7 mouse cellular contexts compared by ENCODE assay signal in the genomic region with DNA sequence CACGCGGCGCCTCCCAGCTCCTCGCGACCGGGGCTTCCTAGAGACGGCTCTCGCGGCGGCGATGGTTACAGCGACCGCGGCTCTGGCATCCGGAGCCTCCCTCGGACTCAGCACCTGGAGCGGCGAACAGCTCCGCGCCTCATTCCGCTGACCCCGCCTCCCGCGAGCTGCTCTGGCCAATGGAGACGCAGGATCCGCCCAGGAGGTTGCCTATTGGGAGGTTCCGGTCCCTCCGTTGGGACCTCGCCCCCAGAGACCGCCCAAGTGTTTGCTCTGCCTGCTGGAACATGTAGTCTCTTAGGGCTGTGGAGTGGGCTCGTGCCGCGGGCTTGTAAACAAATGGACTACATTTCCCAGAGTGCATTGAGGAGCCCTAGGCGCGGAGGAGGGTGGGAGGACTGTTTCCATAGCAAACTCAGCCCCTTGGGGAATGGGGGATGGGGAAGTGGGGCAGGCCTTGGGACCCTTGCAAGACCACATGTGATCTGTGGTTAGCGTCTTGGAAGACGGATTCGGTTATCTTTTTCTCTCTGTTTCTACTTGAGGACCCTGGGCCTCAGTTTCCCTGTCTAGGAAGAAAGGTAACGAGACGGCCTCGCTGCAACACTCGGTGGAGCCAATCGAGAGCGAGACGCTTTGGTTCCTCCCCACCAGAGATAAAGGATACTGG. TPM values are rescaled to one million over a fixed set of nuclear protein-coding genes. Genes with fewer than 3 reads are reported as not detected.
DNase-seq lines count a peak whose midpoint lies in the region; ATAC-seq lines count a peak whose summit lies in the region.

Smpd3 (minus strand) TSS at position 137 of the 670 bp plus-strand sequence.

- peak; percentile 99 for DNase-seq in adrenal gland, adult 8-10 months
- peak; percentile 98 for DNase-seq in embryo, embryonic 9.5 days (ENCODE audit: extremely low spot score)
- peak; percentile 91 to 96 for DNase-seq in gastrocnemius, postnatal 4 days (ENCODE audit: low spot score in 2 of 2)
- peak; percentile 98 to 99 for DNase-seq in left cerebral cortex, postnatal 36 days (ENCODE audit: low spot score in 2 of 2)
- peak; percentile 100 for DNase-seq in midbrain, embryonic 11.5 days (ENCODE audit: low spot score, missing footprints)
- peak; percentile 96 for DNase-seq in skeletal muscle tissue, adult 2 months (ENCODE audit: low read depth, low spot score)

- H3K27ac ChIP-seq in intestine, embryonic 16.5 days (ENCODE audit: low read length), result no peak within 1 kb of the TSS
- no peak within 1 kb of the TSS for H3K27ac ChIP-seq in midbrain, embryonic 11.5 days (ENCODE audit: low read depth, low read length)

- under 1% methylated on average over 45 of the region's 45 CpGs for WGBS in intestine, embryonic 16.5 days
- under 1% methylated on average over 45 of the region's 45 CpGs for WGBS in midbrain, embryonic 11.5 days

- peak within 1 kb of the TSS; percentile 61 for H3K9ac ChIP-seq in intestine, embryonic 16.5 days (ENCODE audit: low read depth, low read length)
- peak within 1 kb of the TSS; percentile 66 for H3K9ac ChIP-seq in midbrain, embryonic 11.5 days (ENCODE audit: low read length)

- H3K4me3 ChIP-seq in intestine, embryonic 16.5 days (ENCODE audit: low read length), result peak within 1 kb of the TSS; percentile 55
- peak within 1 kb of the TSS; percentile 56 for H3K4me3 ChIP-seq in midbrain, embryonic 11.5 days (ENCODE audit: low read depth, low read length)

- peaks cover 8% of the 10 kb centered on the region for H3K4me1 ChIP-seq in intestine, embryonic 16.5 days (ENCODE audit: control insufficient read depth, insufficient read depth, low read length)
- peaks cover 10% of the 10 kb centered on the region for H3K4me1 ChIP-seq in midbrain, embryonic 11.5 days (ENCODE audit: control insufficient read depth, insufficient read depth, low read length)

- peak; percentile 100 for ATAC-seq in intestine, embryonic 16.5 days
- ATAC-seq in midbrain, embryonic 11.5 days (ENCODE audit: low FRiP score), result peak; percentile 99

- H3K36me3 ChIP-seq in intestine, embryonic 16.5 days (ENCODE audit: control insufficient read depth, insufficient read depth, low read length), result no peaks in the 10 kb centered on the region
- no peaks in the 10 kb centered on the region for H3K36me3 ChIP-seq in midbrain, embryonic 11.5 days (ENCODE audit: control insufficient read depth, insufficient read depth, low read length)

- no peaks in the 10 kb centered on the region for H3K9me3 ChIP-seq in intestine, embryonic 16.5 days (ENCODE audit: control insufficient read depth, low read length)
- H3K9me3 ChIP-seq in midbrain, embryonic 11.5 days (ENCODE audit: control insufficient read depth, low read length), result no peaks in the 10 kb centered on the region

- peak within 1 kb of the TSS; percentile 66 for H3K4me2 ChIP-seq in intestine, embryonic 16.5 days (ENCODE audit: low read depth, low read length)
- peak within 1 kb of the TSS; percentile 66 for H3K4me2 ChIP-seq in midbrain, embryonic 11.5 days

- H3K27me3 ChIP-seq in intestine, embryonic 16.5 days (replicated peaks; ENCODE audit: control insufficient read depth, insufficient read depth, low read length), result peaks cover 18% of the 10 kb centered on the region; the same call in 1 of the 2 replicates
- peaks cover 7% of the 10 kb centered on the region; the same call in 1 of the 2 replicates for H3K27me3 ChIP-seq in midbrain, embryonic 11.5 days (ENCODE audit: control insufficient read depth, insufficient read depth, low read length)

- intact Hi-C loops in left cerebral cortex, postnatal 36 days (cut with DNase I), result loop anchor here (2.0 to 5.0 kb wide), 4 partner anchors 36 to 127 kb away; partner anchors contain the start of genes Prmt7 and Slc7a6os

RNA-seq across cellular contexts. Expression of gene Smpd3, which starts in this region (rescaled TPM):
- 10 to 100 TPM in 3 of 4 experiments, 1 to 10 TPM in 1; 8.3 to 13.7 (median 11.4) TPM for total RNA-seq in adrenal gland, adult 8-10 months (2022)
- 1 to 10 TPM; 1.3 to 2.0 TPM for total RNA-seq in gastrocnemius, postnatal 4 days (2021)
- 21.7 and 23.3 TPM in 2 replicates for polyA plus RNA-seq in intestine, embryonic 16.5 days (2015; fragmentation: Nextera tagmentation; extraction: Ambion mirVana)
- total RNA-seq in left cerebral cortex, postnatal 36 days (2021), result 10 to 100 TPM; 59.2 to 69.9 TPM
- 9.3 and 10.3 TPM in 2 replicates for polyA plus RNA-seq in midbrain, embryonic 11.5 days (2014; fragmentation: Nextera tagmentation; extraction: Ambion mirVana)

Comparison
In these comparisons a context has a peak if more than half of its experiments do, and no peak if none do; other contexts are left out.
1. RNA of gene Smpd3 (total RNA-seq): 59.2 to 69.9 TPM in left cerebral cortex, postnatal 36 days; 8.3 to 13.7 TPM in adrenal gland, adult 8-10 months and 1.3 to 2.0 TPM in gastrocnemius, postnatal 4 days; every median in the first group is over 4 times any median in the second.
2. Peak in every context shown above with its lines, with median percentiles within 50 percentile points of each other: DNase-seq.